Mouse (Mus musculus) induced T-regulatory cell, adult 2 months (primary cell): ENCODE measurements around the gene Olfr543.
"Not testable (repeated sequence)": the region's sequence is repeated elsewhere in the genome, so short reads cannot be mapped to it uniquely, and the experiment has no call there.

ENCODE experiments used
- DNase-seq: peaks from one replicate; pipeline ENCODE4 v3.0.0-alpha.2; 2012; ENCODE audit warnings: low read depth

Gene Olfr543

DNA sequence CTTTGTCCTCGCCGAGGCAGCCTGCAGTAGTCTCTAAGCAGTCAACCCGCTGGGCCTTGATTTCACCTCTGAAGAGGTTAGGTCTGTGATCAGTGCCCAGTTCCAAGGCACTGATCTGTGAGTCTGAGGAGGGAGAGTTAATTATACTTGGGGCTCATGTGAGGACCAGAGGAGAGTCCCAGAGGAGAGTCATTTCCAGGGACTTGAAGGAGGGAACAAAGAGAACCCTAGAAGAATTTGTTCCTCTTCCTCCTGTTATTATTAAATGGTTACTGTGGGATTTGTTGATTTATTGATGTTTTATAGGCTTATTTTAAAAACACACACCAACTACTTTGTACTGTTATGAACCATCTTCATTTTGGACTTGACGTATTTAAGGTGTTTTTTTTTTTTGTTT is at the start of gene Olfr543:
Gene Olfr543 (minus strand): TSS at position 101 of the 400 bp plus-strand sequence.
- no peak for DNase-seq

GRCm38 (mm10) chr7:102529052-102529451 is 47.6 kb upstream of the Olfr543 start:
- DNase-seq = peak; percentile 73

- no peak for DNase-seq
Measured at GRCm38 (mm10) chr7:102517051-102517335, 35.5 kb upstream of the Olfr543 start.

DNA sequence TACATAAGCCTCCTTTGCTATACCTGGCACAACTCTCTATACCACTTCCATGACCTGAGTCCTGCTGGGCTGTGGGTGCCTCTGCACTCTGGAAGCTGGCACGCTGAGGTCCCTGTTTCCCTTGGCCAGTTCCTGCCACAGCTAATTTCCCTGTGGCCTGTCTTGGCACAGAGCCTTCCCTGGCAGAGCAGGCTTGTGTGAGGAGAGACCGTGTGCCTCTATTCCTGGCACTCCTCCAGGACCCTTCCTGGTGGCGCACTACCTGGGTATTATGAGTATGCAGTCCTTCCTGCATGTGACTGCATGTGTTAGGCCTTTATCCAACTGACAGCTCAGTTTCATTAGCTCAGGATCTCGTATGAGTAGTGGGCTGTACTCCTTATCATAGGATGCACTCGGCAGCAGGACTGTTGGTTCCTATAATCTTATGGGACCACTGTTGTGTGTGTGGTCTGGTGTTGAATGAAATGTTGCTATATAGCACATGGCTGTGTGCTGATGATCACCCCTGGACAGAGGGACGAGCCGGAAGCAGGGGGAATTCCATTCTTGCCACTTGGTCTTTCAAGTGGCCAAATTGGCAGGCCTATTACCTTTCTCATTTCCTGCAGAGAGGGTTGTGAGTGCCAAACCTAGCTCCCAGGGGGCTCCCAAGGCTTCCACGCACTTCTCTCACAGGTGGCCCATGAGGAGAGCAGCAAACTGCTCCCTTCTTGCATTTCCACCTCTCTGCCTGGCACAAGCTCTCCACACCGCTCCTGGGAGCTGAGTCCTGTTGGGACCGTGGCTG is 35.0 kb upstream of the Olfr543 start:
- DNase-seq = no peak

DNA sequence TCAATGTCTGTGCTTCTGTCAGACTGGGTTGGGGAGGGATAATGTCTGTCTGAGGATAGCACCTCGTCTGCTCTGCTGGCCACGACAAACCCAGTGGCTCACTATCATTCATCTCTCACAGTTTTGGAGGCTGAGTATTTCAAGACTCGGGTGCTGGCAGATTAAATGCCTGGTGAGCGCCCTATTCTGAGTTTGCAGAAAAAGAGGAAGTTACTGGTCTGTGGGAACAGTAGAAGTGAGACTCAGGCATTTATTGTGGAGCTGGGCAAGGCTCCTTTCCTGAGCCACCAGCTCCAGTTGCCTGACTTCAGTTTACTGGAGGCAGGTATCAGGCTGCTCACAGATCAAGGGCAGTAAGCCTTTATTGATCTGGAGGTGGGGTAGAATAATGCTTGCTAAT is 32.7 kb upstream of the Olfr543 start:
- no peak for DNase-seq

- peak; percentile 88 for DNase-seq
Measured at GRCm38 (mm10) chr7:102512814-102513435, 31.4 kb upstream of the Olfr543 start.

GRCm38 (mm10) chr7:102511927-102512326 is 30.4 kb upstream of the Olfr543 start:
- DNase-seq = no peak

- no peak for DNase-seq
Measured at GRCm38 (mm10) chr7:102509726-102510125, 28.2 kb upstream of the Olfr543 start.

DNA sequence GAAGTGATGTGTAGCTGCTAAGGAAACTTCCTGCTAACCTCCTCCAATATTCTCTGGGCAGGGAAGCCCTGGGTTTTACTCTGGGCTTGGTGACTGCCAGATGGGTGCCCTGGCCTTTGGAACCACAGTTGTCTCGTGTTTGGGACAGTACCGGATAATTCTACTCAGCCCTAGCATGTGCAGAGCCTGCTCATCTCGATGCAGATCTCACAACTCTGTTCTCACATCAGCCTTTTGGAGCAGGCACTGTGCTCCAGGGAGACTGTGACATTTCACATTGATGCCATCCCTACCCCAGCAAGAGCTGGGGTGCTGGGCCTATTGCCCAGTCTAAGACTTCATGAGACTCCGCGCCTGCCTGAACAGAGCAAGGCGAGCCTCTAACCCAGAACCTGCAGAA is 27.2 kb upstream of the Olfr543 start:
- no peak for DNase-seq

GRCm38 (mm10) chr7:102508066-102508465 is 26.6 kb upstream of the Olfr543 start:
- no peak for DNase-seq

DNA sequence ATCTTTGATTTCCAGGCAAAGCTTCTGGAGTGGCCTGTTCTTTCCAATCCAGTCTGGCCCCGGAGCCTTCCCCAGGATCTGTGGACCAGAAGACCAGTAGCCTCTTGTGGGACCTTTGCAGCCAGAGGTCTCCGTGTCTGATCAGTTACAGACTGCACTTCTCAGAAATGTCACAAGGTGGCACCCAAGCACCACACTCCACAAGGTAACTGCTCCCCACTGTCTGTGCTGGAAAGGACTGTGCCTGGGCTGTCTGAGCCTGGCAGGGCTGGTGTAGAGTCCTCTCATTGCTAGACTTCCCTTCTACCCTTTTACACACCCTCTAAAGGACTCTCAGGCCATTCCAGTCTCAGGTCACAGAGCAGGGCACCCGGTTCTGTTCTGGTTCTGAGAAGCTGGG is 25.4 kb upstream of the Olfr543 start:
- DNase-seq = peak; percentile 85

DNA sequence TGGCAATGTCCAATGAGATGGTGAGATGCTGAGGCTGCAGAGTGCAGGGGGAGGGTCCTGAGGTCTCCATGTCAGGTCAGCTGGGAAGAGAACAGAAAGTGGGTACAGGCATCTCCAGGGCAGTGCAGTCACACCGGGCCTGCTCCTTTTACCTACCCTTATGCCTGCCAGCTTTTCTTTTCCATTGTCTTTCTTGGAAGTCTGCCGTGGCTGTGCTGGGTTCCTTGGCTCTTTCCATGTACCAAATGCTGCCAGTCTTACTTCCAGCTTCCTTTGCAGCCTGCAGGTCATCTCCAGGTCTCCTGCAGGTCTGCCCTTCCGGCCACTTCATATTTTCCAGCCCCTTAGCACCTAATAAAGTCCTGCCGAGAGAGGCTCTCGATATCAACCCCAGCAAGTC is 20.5 kb upstream of the Olfr543 start:
- DNase-seq = no peak

DNA sequence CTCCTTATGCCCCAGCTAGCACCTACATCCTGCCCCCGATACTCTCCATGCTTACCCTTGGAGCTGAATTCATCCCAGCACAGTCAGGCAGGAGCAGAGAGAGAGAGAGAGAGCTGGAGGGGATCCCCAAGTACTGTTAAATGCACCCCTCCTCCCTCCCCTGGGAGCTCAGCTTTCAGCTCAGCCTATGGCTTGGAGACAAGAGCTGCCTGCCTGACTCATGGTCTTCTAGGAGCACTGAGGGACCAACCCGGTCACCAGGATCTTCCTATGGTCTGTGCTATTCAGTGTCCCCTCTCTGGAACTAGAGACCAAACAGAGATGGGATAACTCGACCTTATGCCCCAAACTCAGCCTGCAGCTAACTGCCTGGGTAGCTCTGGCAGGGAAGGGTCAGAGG is 18.0 kb upstream of the Olfr543 start, which contains the start of gene Olfr545:
Gene Olfr545 (minus strand): TSS at position 101 of the 400 bp plus-strand sequence.
- no peak for DNase-seq

- DNase-seq = not testable (repeated sequence)
Measured at GRCm38 (mm10) chr7:102494416-102494815, 12.9 kb upstream of the Olfr543 start.

DNA sequence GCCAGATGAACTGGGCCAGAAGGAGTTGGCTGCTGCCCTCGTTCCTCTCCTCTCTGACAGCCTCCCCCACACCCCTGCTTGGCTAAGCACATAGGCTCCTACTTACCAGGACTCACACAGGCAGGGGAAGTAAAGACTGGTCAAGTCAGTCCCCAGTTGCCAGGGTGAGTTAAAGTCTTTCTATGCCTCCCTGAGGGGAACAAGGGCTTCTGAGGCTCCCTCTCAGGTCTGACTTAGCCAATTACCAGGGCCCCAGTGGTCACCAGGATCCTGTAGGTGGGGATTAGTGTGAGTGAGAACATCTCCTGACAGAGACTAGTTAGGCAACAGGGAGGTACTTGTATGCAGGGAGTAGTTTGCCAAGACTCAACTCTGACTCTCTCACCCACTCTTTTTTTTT is 6.7 kb upstream of the Olfr543 start, which contains the start of gene Olfr544:
Gene Olfr544 (minus strand): TSS at position 153 of the 400 bp plus-strand sequence.
- DNase-seq = no peak

DNA sequence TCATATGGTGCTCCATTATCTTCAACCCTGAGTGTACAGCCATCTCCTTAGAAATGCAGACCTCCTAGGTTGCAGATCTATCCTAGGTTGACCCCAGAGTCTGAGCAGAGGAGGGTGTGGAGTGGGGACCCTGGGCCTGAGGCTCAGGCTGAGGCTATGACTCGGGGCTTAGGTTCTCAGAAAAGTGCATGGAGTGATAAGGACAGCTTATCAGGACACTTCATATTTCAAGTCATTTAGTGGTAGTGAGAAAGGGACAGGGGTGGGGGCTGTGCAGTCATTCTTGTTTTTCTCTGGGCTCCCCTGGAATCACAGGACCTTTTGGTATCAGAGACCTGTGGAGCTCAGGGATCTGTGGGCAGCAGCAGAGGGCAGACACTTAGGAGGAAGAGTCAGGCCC is 4.6 kb upstream of the Olfr543 start:
- no peak for DNase-seq

- DNase-seq = not testable (repeated sequence)
Measured at GRCm38 (mm10) chr7:102484766-102485165, 3.3 kb upstream of the Olfr543 start.

DNA sequence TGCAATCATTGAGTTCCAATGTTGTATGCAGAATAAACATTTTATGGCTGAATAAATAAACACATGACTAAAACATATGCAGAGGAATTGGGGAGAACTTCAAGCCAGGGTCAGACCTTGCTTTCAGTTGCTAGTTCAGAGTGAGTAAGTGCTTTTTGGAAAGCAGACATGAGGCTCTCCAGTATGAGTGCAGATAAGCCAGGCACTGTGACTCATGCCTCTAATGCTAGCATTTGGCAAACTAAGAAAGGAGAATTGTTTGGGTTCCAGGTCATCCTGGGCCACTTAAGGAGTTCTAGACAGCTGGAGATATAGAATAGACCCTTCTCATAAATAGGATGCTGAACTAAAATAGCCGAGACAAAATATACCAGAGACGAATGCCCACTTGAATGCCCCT is 2.2 kb upstream of the Olfr543 start:
- DNase-seq = no peak

DNA sequence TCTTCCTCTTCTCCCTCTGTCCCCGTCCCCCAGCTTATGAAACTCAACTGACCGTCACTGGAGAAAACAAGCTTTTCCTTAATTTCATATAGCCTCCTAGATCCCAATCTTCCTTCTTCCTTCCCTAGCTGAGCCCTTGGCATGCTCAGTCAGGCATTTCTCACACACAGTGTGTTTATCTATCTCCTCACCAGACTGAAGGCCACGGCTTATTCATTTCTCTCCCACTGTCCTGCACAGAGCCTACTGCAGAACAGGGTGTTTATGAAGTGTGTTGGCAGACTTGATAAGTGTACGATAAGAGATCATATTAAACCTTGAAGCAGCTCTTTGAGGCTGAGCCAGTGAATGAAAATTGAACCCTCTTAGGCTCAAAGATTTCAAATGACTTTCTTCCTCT is 658 bp downstream of the Olfr543 start:
- no peak for DNase-seq

- DNase-seq = no peak
Measured at GRCm38 (mm10) chr7:102479368-102480078, 2.0 kb downstream of the Olfr543 start.

DNA sequence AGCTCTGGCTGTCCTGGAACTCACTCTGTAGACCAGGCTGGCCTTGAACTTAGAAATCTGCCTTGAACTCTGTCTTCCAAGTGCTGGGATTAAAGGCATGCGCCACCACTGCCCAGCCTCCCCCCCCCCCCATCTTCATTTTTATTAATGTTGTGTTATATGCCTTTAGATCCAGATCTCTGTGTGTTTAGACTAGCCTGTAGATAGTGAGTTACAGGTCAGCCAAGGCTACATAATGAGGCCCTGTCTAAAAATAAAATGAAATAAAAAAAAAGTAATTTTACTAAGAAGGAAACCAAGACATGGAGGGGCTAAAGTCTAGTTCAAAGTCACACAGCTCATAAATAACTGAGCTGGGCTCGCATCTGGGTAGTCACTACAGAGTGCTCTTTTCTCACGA is 2.6 kb downstream of the Olfr543 start:
- DNase-seq = no peak

DNA sequence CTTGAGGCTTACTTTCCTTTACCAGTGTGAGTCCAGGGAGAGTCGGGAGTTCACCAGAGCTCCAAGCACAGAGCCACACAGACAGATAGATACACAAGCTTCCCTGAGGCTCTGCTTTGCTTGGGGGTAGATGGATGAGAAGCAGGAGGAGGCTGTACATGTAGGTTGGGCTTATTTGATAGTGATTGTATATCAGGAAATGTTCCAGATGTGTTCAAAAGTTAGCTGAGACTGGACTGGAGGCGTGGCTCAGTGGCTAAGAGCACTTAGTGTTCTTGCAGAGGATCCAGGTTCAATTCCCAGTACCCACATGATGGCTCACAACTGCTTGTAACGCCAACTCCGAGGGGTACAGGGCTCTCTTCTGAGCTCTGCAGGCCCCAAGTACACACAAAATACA is 3.1 kb downstream of the Olfr543 start:
- DNase-seq = no peak

DNA sequence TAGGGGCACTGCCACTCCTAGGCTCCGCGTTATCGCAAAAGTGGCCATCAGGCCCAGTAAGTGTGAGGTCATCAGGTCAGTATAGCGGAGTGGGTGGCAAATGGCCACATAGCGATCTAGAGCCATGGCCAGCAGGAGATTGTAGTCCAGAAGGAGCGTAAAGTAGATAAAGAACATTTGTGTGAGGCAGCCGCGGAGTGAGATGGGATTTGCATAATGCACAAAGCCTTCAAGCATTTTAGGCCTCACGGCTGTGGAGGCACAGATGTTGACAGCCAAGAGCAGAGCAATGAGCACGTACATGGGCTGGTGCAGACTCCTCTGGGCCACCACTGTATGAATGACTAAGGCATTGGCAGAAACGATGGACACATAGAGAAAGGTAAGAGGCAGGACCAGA is 4.1 kb downstream of the Olfr543 start:
- DNase-seq = no peak
